Mouse (Mus musculus) heart, postnatal 0 days (tissue): Measurements from ENCODE around the gene Eln. TPM values are rescaled to one million over a fixed set of nuclear protein-coding genes. Genes with fewer than 3 reads are reported as not detected.

Experiments used
- ATAC-seq: fragments of 200-750 bp; cut with Nextera tagmentation; 2 replicates; pipeline ENCODE4 v1.8.0; 2017; ENCODE audit warnings: low read depth, moderate number of reproducible peaks, moderate library complexity; ENCODE audit not compliant: insufficient read depth
- DNase-seq: peaks from one replicate; pipeline ENCODE4 v3.0.0-alpha.2; 2016; ENCODE audit warnings: low spot score
- H3K27ac ChIP-seq: fragments of 300-500 bp; sonication (generic); 2 replicates; pipeline ENCODE4 v1.5.1; 2014; ENCODE audit warnings: low read depth, mild to moderate bottlenecking
- H3K27me3 ChIP-seq: fragments of 300-500 bp; sonication (generic); 2 replicates; pipeline ENCODE4 v1.6.1; 2014; ENCODE audit warnings: low read length, mixed read lengths; ENCODE audit not compliant: control insufficient read depth, insufficient read depth
- H3K36me3 ChIP-seq: fragments of 300-500 bp; sonication (generic); replicated peaks from 2 replicates; pipeline ENCODE4 v1.6.1; 2014; ENCODE audit warnings: low read length, mixed read lengths; ENCODE audit not compliant: control insufficient read depth, insufficient read depth
- H3K4me1 ChIP-seq: fragments of 300-500 bp; sonication (generic); 2 replicates; pipeline ENCODE4 v1.6.1; 2014; ENCODE audit warnings: antibody characterized with exemption; ENCODE audit not compliant: control insufficient read depth, insufficient read depth
- H3K4me2 ChIP-seq: fragments of 300-500 bp; sonication (generic); 2 replicates; pipeline ENCODE4 v1.6.1; 2014; ENCODE audit warnings: low read depth, mild to moderate bottlenecking, low read length, moderate library complexity
- H3K4me3 ChIP-seq: fragments of 300-500 bp; sonication (generic); 2 replicates; pipeline ENCODE4 v1.5.1; 2014; ENCODE audit warnings: low read depth, low read length
- H3K9ac ChIP-seq: fragments of 300-500 bp; sonication (generic); replicated peaks from 2 replicates; pipeline ENCODE4 v1.6.1; 2014; ENCODE audit warnings: low read depth, low read length, mixed read lengths
- H3K9me3 ChIP-seq: fragments of 300-500 bp; sonication (generic); replicated peaks from 2 replicates; pipeline ENCODE4 v1.6.1; 2016; ENCODE audit warnings: low read length; ENCODE audit not compliant: control insufficient read depth
- CTCF ChIP-seq: IDR thresholded peaks from 2 replicates; pipeline ENCODE4 v1.5.1; 2016; ENCODE audit warnings: antibody characterized with exemption, control low read depth, low read depth
- EP300 ChIP-seq: IDR thresholded peaks from 2 replicates; pipeline ENCODE4 v1.6.1; 2016; ENCODE audit warnings: antibody characterized with exemption, low read depth
- WGBS: fragments of 180-500 bp; shearing (Covaris S2); extraction: QIAGEN DNeasy Blood & Tissue Kit; methylation state at CpG from one replicate; pipeline ENCODE4 v1.1.7; 2014; 5-methylcytosine and 5-hydroxymethylcytosine counted together
- polyA plus RNA-seq: library from polyadenylated mRNA; unstranded; fragments of >200 nt; fragmentation: Nextera tagmentation; extraction: Ambion mirVana; gene quantifications from 2 replicates; pipeline ENCODE4 v1.2.1, GENCODE M21; 2015
- total RNA-seq: library from RNA; depleted of rRNA; stranded (reverse); fragments of >200 nt; gene quantifications from 2 replicates; pipeline ENCODE4 v1.2.3, GENCODE M21; 2014; ENCODE audit warnings: low replicate concordance

The Eln gene
- total and polyA plus RNA-seq, 2 experiments from 2014 or later, result 313 to 362 TPM

- ATAC-seq (peak; percentile 65), DNase-seq (peak; percentile 88)
- peak overlapping the region; percentile 26 for H3K27ac ChIP-seq
- H3K4me1 ChIP-seq, result peaks cover 4% of the 10 kb centered on the region
- H3K9me3 ChIP-seq, result no peaks in the 10 kb centered on the region
- H3K4me3 ChIP-seq, result no peak overlapping the region
- H3K4me2 ChIP-seq, result peak overlapping the region; percentile 69
- TF ChIP-seq EP300, result no peak
- peak; percentile 93 for TF ChIP-seq CTCF
- H3K27me3 ChIP-seq, result peaks cover 7% of the 10 kb centered on the region; the same call in 1 of the 2 replicates
- H3K9ac ChIP-seq, result no peak overlapping the region
- WGBS, result 40% methylated on average over 6 of the region's 6 CpGs
- no peaks in the 10 kb centered on the region for H3K36me3 ChIP-seq
Observed at GRCm38 (mm10) chr5:134747947-134748618, 960 bp upstream of the Eln start.

DNA sequence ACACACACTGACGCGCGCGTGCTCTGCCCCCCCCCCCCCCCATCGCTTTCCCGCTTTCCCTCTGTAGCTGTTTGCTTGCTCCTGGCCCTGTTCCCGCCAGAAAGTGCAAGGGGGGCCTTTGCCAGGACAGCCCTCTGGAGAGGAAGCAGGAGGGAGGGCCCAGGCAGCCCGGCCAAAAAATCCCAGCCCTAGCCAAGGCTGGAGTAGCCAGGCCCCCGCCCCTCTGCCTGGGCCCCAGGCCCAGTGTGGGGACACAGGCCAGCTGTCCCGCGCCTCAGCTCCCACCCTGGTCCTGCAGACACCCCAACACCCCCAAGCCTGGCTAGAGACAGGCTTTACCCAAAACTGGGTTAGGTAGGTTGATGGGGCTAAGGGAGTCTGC lies 380 bp upstream of the Eln start:
- H3K27me3 ChIP-seq, result peaks cover 10% of the 10 kb centered on the region
- WGBS, result 5% methylated on average over 4 of the region's 11 CpGs
- peak overlapping the region; percentile 48 for H3K4me3 ChIP-seq
- H3K9ac ChIP-seq, result 0 out of 2 replicates have a peak overlapping the region, but pooled peaks have one; percentile 41
- peak overlapping the region; percentile 69 for H3K4me2 ChIP-seq
- ATAC-seq (peak; percentile 81), DNase-seq (peak; percentile 67)
- no peaks in the 10 kb centered on the region for H3K9me3 ChIP-seq
- H3K27ac ChIP-seq, result peak overlapping the region; percentile 26
- TF ChIP-seq EP300 (peak; percentile 35; the same call in 1 of the 2 replicates), CTCF (no peak)
- peaks cover 5% of the 10 kb centered on the region for H3K4me1 ChIP-seq
- no peaks in the 10 kb centered on the region for H3K36me3 ChIP-seq

GRCm38 (mm10) chr5:134746201-134746600 lies 922 bp downstream of the Eln start:
- Histone ChIP-seq H3K4me3 (peak overlapping the region; percentile 48), H3K27me3 (peaks cover 16% of the 10 kb centered on the region), H3K9me3 (no peaks in the 10 kb centered on the region), H3K4me1 (peaks cover 8% of the 10 kb centered on the region), H3K9ac (no peak overlapping the region), H3K27ac (peak overlapping the region; percentile 55), H3K36me3 (no peaks in the 10 kb centered on the region), H3K4me2 (peak overlapping the region; percentile 69)
- WGBS, result 68% methylated on average over 10 of the region's 10 CpGs
- TF ChIP-seq EP300, result no peak
- no peak for TF ChIP-seq CTCF
- DNase-seq (no peak), ATAC-seq (no peak)

DNA sequence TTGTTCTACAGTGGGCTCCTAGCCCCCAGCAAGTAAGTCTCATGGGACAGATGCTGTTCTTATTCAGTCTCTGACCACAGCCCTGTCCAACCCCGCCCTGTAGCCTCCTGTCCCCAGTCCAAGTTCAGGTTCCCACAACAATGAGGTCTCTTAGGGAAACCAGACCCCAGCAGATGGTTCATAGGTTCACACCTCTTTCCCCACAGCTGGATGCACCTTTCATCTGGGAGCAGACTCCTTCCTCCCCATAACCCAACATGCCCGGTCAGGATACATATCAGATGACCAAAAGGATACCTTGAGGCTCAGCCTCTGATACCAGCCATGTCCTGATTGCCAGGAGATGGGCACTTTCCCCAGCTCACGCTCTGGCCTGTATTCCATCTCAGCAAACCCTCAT lies 1.3 kb downstream of the Eln start:
- H3K27me3 ChIP-seq, result peaks cover 16% of the 10 kb centered on the region

DNA sequence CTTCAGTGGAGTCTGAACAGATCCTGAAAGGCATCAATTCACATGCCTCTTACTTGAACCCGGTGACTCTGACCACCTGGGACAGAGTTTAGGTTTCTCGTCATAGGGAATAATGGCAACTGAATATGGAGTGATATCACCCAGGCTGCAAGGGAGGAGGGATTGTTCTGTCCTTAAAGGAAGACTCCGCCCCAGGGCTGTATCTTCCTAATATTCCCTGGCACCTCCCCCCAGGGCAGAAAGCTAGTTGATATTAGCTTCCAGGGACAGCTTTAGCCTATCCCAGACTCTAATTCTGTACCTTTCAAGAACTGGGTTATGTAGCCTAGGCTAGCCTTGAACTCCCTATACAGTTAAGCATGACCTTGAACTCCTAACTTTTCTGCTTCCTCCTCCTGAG lies 2.1 kb downstream of the Eln start:
- 77% methylated on average over 3 of the region's 3 CpGs for WGBS
- Histone ChIP-seq H3K27ac (peak overlapping the region; percentile 55; the same call in 1 of the 2 replicates), H3K4me2 (peak overlapping the region; percentile 22), H3K9ac (no peak overlapping the region), H3K27me3 (peaks cover 16% of the 10 kb centered on the region), H3K4me1 (peaks cover 8% of the 10 kb centered on the region), H3K9me3 (no peaks in the 10 kb centered on the region), H3K4me3 (peak overlapping the region; percentile 48; the same call in 1 of the 2 replicates), H3K36me3 (no peaks in the 10 kb centered on the region)
- DNase-seq (no peak), ATAC-seq (no peak)
- TF ChIP-seq EP300 (no peak), CTCF (no peak)

More for the DNA sequence above, 1.3 kb downstream of the Eln start:
- Histone ChIP-seq H3K4me2 (peak overlapping the region; percentile 69; the same call in 1 of the 2 replicates), H3K27ac (peak overlapping the region; percentile 55), H3K9ac (no peak overlapping the region), H3K4me3 (peak overlapping the region; percentile 48), H3K4me1 (peaks cover 8% of the 10 kb centered on the region), H3K36me3 (no peaks in the 10 kb centered on the region), H3K9me3 (no peaks in the 10 kb centered on the region)
- no peak for TF ChIP-seq EP300
- TF ChIP-seq CTCF, result no peak
- ATAC-seq, result no peak
- WGBS, result 67% methylated on average over 3 of the region's 3 CpGs
- DNase-seq, result no peak

- ATAC-seq (no peak), DNase-seq (no peak)
- Histone ChIP-seq H3K4me2 (peak overlapping the region; percentile 21; the same call in 1 of the 2 replicates), H3K9me3 (no peaks in the 10 kb centered on the region), H3K4me3 (no peak overlapping the region), H3K27ac (0 out of 2 replicates have a peak overlapping the region, but pooled peaks have one; percentile 27), H3K36me3 (no peaks in the 10 kb centered on the region), H3K9ac (no peak overlapping the region), H3K27me3 (peaks cover 16% of the 10 kb centered on the region), H3K4me1 (peaks cover 8% of the 10 kb centered on the region)
- 40% methylated on average over 12 of the region's 12 CpGs for WGBS
- TF ChIP-seq EP300 (no peak), CTCF (no peak)
Observed at GRCm38 (mm10) chr5:134743991-134744390, 3.1 kb downstream of the Eln start.
